Mouse (Mus musculus) bone marrow, adult 2 months (tissue): ENCODE measurements around the gene Ubxn7.

Source experiments
- CTCF ChIP-seq: fragments of 200-500 bp; IDR thresholded peaks from 2 replicates; pipeline ENCODE4 v1.5.1; 2011; ENCODE audit warnings: low read length, control low read depth; ENCODE audit not compliant: control insufficient read depth, insufficient read depth
- POLR2A ChIP-seq: fragments of 200-500 bp; IDR thresholded peaks from 2 replicates; pipeline ENCODE4 v1.6.1; 2011; ENCODE audit warnings: low read depth, mild to moderate bottlenecking, control low read depth, low read length, borderline replicate concordance; ENCODE audit not compliant: control insufficient read depth

- TF ChIP-seq POLR2A (no peak), CTCF (no peak)
Measured at GRCm38 (mm10) chr16:32311970-32312369, 20.1 kb upstream of the Ubxn7 start.
